Mouse (Mus musculus) layer of hippocampus, postnatal 25 days (tissue): ENCODE results near the gene Ptpra. TPM values are rescaled to one million over a fixed set of nuclear protein-coding genes. Genes with fewer than 3 reads are reported as not detected.

ENCODE experiments used
- DNase-seq, 2 experiments: peaks; one replicate each; pipeline ENCODE4 v3.0.0; 2022; ENCODE audit warnings: mixed read lengths in 2 of 2, low spot score in 1 of 2; ENCODE audit errors: extremely low spot score in 1 of 2
- microRNA-seq, 2 experiments: library from miRNA; unstranded; fragments of <30 nt; microRNA quantifications; one replicate each; pipeline ENCODE4 v1.2.0; 2021
- total RNA-seq, 2 experiments: library from RNA; stranded (reverse); gene quantifications; 2 replicates each; pipeline ENCODE4 v1.2.3; 2021

Ptpra gene
- total RNA-seq, 2 experiments from 2014 or later: 322 to 337 TPM

DNA sequence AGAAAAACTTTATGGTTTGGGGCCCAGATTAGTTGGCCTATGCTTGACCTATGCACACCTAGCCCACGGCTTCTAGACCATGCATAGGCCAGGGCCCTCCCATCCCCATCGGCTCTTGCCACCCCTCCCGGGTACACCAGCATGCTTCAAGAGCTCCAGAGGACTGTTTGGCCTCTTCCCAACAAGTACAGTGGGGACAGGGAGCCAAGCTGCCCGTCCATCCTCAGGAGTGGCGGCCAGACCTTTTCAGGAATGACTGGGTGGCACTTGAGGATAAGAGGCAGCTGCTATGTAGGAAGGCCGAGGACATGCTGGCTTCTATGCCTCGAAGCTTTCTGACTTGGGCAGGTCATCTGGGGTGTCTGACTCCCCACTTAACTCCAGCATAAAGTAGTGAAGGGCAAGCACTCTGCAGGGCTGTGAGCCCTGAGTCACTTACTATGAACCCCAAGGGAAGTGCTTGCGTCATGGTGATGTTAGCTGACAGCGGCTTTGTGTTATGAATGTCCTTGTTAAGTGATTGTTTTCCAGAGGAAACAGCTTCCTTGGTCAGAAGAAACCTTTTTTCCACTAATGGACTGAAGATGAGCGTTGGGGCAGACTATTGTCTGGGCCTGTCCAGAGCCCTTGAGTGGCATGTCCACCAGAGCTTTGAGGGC lies 134.0 kb downstream of the Ptpra start:
- no peak for DNase-seq

DNA sequence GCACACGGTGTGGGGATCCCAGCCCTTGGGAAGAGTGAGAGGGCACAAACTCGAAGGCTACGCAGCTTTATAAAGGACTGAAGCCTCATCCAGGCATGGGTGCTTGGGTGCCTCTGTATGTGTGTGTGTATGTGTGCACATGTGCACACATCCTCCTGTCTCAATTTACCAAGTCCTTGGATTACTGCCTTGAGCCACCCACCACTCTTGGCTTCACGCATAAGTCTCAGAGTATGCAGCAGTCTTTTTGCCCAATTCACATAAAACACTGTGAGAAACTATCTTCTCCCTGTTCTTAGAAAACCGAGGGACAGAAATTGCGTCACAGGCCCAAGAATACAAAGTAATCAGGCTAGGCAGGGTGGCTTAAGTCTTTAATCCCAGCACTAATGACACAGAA lies 135.9 kb downstream of the Ptpra start:
- DNase-seq: no peak

DNA sequence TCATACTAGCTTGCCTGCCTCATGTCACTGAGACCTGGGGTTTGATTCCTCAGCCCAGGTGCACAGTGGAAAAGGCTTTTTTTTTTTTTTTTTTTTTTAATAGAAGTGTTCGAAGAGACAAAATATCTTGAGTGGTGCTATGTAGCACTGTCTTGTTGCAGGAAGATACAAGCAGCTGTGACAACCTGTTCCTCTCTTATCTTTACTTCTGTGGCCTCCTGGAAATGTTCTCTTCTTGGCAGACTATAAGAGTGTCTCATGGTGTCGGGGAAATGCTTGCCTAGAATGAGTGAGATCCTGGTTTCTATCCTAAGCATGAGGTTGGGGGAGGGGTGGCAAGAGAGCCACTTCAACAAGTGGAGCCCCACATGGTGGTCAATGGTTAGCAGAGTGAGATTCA lies 138.3 kb downstream of the Ptpra start:
- DNase-seq: no peak

DNA sequence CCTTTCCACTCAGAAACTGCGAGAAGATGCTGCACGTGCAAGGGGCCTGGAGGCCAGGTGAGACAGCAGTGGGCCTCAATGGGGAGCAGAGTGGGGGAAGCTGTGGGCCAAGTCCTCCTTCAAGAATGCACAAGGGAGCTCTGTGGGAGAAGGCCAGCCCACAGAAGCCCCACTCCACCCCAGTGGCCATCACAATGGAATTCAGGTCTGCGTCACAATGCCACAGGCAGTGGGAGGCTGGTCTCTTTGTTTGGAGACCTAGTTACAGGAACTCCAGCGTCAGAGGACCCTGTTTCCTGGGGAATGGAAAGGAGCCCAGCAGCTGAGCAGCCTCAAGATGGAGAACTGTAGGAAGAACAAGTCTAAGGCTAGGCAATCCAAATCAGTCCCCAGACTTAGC lies 139.1 kb downstream of the Ptpra start:
- no peak for DNase-seq

DNA sequence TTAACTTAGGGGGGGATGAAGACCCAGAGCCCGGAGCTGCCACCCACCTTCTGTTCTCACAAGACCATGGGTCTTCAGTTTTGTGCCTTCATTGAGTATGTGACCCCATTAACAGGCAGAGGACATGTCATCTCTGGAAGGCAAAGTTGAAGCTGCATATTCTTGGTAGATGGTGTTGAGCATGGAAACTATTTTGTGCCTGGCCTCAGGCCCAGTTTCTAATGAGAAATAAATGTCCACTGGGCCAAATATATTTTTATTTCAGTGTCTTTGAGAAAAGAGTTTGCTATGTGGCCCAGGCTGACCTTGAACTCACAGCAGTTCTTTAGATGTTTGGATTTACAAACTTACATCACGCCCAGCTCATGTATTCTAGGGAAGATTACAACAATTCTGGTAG lies 139.7 kb downstream of the Ptpra start:
- no peak for DNase-seq

DNA sequence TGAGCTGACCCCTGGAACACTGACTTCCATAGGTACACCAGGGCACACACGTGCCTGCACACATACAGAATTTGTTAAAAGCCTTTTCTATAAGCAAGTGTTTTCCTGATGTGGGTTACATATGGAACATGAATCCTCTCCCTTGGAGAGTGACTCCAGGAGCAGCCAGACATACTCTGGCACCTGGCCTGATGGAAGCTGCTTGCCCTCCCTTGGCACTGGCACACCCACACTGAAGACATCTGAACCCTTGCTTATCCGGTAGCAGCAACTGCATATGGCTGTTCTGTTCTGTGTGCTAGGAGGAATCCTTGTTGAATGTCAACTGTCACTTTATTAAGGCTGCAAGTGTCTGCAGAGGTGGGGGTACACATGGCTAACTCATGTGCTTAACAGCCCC lies 140.9 kb downstream of the Ptpra start:
- DNase-seq: no peak

DNA sequence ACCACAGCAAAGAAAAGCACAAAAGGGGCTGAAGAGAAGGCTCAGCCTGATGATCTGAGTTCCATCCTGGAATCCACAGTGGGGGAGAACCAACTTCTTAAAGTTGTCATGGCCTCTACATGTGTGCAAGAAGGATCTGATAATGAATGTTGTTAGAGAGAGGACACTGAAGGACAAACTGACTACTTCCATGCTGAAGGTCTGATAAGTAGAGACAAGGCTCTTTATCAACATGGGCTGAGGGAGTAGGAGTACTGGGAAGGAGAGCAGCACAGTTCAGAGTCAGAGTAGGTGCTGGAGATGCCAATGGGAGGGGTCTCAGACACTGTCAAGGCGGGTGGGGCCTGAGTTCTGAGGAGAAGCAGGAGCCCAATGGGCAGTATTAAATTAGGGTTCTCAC lies 145.5 kb downstream of the Ptpra start:
- no peak for DNase-seq

DNA sequence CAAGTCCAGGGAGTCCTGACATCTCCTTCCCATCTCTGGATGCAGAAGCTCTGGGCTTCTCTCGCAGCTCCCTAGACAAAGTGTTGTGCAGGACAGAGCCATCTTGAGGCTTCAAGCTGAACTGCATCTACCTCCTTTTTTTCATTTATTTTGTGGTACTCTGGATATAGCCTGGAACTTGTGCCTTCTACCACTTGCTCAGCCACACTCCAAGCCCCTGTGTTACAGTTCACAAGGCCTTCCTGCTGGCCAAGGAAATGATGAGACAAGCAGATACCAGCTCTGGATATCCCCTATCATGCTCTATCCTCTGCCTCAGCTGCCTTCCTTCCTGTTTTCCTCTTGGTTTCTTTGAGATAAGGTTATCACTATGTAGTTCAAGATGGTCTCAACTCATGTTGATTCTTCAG lies 147.5 kb downstream of the Ptpra start:
- DNase-seq: no peak

DNA sequence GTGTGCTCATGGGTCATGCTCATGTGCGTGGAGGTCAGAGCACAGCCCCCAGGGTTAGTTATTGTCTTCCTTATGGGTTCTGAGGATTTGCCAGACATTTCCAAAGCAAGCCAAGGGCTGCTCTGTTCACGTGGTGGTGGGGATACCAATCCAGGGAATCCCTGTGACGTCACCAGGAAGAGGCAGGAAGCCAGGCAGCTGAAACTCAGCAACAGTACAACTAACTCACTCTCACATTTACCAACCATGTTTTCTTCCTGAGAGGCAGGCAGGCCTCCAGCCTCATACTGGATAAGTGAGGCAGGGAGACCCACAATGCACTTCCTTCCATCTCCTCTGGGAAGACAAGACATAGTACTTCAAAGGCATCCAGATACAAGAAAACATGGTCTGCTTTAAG lies 148.3 kb downstream of the Ptpra start:
- no peak for DNase-seq

DNA sequence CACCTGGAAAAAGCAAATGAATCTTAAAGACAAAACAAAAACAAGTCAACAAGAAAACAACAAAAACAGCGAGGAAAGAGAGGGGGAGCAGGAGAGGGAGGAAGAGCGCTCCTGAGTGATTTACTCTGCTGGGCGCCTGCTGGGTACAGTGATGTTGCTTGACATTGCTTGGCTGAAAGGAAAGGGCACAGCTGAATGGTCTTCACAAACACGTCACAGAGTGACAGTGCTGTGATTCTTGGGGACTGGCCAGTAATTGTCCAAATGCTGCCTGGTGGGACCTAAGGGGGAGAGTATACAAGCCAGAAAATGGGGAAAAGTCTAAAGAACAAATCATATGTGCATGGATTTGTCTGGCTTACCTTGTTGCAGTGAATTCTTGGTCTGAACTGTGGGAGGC lies 152.1 kb downstream of the Ptpra start:
- DNase-seq: no peak

Small RNA genes lying within 50 kb of the gene (microRNA-seq; reads per million reads assigned to microRNA genes)
- gene Gm23876: 0 reads per million in 2 experiments

Other genes starting within 250 kb of the Ptpra start
- 100 to 1,000 TPM; 129 to 165 TPM for gene Nop56, start 175.8 kb upstream of the Ptpra start, total RNA-seq
- 100 to 1,000 TPM; 320 to 329 TPM for gene Idh3b, start 165.7 kb upstream of the Ptpra start, total RNA-seq
- 10 to 100 TPM in 1 of 2 experiments, 1 to 10 TPM in 1; 9.3 to 13.6 TPM for gene Ebf4, start 155.1 kb upstream of the Ptpra start, total RNA-seq
- gene Cpxm1, start 52.7 kb upstream of the Ptpra start, total RNA-seq: 1 to 10 TPM; 6.3 to 6.8 TPM
- not detected for gene Gm28372, start 45.0 kb upstream of the Ptpra start, total RNA-seq
- not detected for gene 1700020A23Rik, start 45.0 kb upstream of the Ptpra start, total RNA-seq
- not detected for gene Tmem239, start 43.8 kb upstream of the Ptpra start, total RNA-seq
- 10 to 100 TPM; 91.6 to 95.2 TPM for gene Vps16, start 25.9 kb upstream of the Ptpra start, total RNA-seq
- gene Pced1a, start 25.6 kb upstream of the Ptpra start, total RNA-seq: 10 to 100 TPM; 22.4 to 25.4 TPM
- gene Mrps26, start 113.5 kb downstream of the Ptpra start, total RNA-seq: 10 to 100 TPM; 89.4 to 97.0 TPM
- gene Oxt, start 125.9 kb downstream of the Ptpra start, total RNA-seq: not detected
- 1 to 10 TPM; 1.5 to 2.1 TPM for gene Avp, start 132.3 kb downstream of the Ptpra start, total RNA-seq
- 1 to 10 TPM; 7.9 to 9.1 TPM for gene Fastkd5, start 179.7 kb downstream of the Ptpra start, total RNA-seq
- gene Ubox5, start 179.8 kb downstream of the Ptpra start, total RNA-seq: 1 to 10 TPM; 9.2 to 9.7 TPM
- 100 to 1,000 TPM; 159 to 163 TPM for gene Lzts3, start 192.5 kb downstream of the Ptpra start, total RNA-seq
- gene Ddrgk1, start 214.4 kb downstream of the Ptpra start, total RNA-seq: 10 to 100 TPM; 84.1 to 88.1 TPM
- gene Itpa, start 217.3 kb downstream of the Ptpra start, total RNA-seq: 10 to 100 TPM; 34.8 to 41.4 TPM
- under 1 TPM; 0.23 to 0.57 TPM for gene Slc4a11, start 247.2 kb downstream of the Ptpra start, total RNA-seq